Mouse (Mus musculus): Measurements from ENCODE around the gene Helz. TPM values are rescaled to one million over a fixed set of nuclear protein-coding genes. Genes with fewer than 3 reads are reported as not detected.
"Not testable (repeated sequence)": the region's sequence is repeated elsewhere in the genome, so short reads cannot be mapped to it uniquely, and the experiment has no call there.

The Helz gene
- total RNA-seq, 2 experiments from 2014 or later, result 26.7 to 31.8 TPM

DNA sequence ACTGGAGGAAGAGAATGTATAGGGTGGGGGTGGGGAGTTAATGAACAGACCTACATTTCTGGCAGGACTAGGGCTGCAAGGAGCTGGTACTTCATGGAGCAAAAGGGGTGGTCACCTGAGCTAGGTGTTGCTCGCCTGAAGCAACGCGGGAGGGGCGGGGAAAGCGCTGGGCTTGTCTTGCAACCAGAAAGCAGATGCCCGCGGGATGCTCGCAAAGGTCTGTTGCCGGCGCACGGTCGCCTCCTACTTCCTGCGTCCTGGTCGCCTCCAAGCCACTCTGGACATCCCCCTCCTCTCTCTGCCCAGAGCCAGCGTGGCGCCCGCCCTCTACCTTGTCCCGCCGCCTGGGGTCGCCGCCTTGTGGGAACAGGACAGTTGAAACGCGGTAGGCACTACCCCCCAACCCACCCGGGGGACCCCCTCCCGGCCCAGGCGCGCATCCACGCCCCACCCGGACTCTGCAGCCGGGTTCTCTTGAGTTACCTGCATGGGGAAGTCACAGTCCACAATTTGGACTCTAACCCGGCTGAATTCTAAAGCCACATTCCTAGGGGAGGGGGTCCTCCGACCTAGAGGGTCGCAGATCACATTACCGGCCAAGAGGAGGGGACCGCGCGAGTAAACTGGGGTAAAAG, 946 bp upstream of the Helz start:
- DNase-seq, result peak; percentile 24 to 30
- intact Hi-C loops (cut with DNase I), result loop anchor here (2.0 kb wide), 1 partner anchor 34 kb away; no protein-coding TSS in a partner anchor

GRCm38 (mm10) chr11:107548204-107548975, 660 bp downstream of the Helz start:
- intact Hi-C loops (cut with DNase I), result no loop called here
- peak; percentile 15 to 33 for DNase-seq

- intact Hi-C loops (cut with DNase I), result no loop called here
- DNase-seq, result no peak
Measured at GRCm38 (mm10) chr11:107559874-107560273, 12.1 kb downstream of the Helz start.

GRCm38 (mm10) chr11:107567431-107567830, 19.7 kb downstream of the Helz start:
- intact Hi-C loops (cut with DNase I), result no loop called here

DNA sequence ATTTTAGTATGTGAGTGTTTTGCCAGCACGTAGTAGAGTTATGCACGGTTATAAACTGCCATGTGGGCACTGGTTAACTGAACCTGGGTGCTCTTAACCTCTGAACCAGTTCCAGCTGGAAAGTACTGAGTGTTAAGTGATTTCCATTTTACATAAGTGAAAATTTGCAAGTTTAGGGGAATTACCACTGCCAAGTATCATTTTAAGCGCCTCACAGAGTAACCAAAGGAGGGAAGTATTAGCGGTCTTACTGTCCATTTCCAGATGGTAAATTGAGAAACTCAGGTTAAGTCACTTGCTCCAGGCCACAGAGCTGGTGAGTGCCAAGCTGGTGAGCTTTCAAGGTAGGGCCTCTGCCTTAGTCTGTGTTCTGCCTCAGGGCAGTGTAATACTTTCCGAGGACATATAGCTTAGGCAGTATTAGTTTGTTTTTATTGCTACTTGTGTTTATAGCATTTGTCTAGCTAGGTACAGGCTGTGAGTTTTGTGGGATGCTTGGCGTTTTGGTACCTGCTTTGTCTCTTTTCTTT, 20.8 kb downstream of the Helz start:
- DNase-seq, result no peak
- intact Hi-C loops (cut with DNase I), result no loop called here

More at GRCm38 (mm10) chr11:107567431-107567830, 19.7 kb downstream of the Helz start:
- DNase-seq, result no peak

GRCm38 (mm10) chr11:107570891-107571290, 23.2 kb downstream of the Helz start:
- DNase-seq; intact Hi-C loops (cut with DNase I): not testable (repeated sequence)

DNA sequence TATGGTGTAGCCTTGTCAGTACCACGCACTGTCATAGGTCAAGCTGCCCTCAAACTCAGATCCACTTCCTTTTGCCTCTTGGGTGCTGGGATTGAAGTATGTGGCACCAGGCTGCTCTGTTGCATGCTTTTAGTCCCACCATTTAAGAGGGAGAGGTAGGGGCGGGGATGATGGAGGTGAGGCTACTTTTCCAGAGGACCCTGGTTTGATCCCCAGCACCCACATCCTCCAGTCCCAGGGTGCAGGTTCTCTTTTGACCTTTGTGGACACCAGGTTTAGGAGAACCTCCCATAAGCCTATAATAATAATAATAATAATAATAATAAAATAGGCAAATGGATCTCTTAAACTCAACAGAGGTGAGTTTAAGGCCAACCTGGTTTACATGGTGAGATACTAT, 23.6 kb downstream of the Helz start:
- DNase-seq, result no peak
- intact Hi-C loops (cut with DNase I), result no loop called here

DNA sequence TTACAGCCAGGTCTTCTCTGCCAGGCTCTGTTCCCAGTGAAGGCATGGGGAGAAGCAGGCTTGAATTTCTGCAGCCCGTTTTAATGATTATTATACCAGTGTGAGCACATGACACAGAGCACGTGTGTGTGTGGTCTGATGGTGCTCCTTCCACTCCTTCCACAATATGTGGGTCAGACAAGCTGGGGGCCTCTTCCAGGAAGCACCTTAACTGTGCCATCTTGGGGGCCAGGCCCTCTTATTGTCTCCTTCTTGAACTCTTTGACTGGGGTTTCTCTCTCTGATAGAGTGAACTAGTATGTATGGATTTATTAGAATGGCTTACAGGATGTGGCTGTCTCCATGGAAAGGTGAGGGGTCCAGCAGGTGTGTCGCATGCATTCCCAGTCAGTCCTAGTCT, 24.8 kb downstream of the Helz start:
- intact Hi-C loops (cut with DNase I), result no loop called here
- DNase-seq, result no peak

- peak; percentile 21 to 41 for DNase-seq
Measured at GRCm38 (mm10) chr11:107573061-107573692, 25.4 kb downstream of the Helz start.

GRCm38 (mm10) chr11:107573847-107574246, 26.1 kb downstream of the Helz start:
- peak; percentile 75 to 82 for DNase-seq
- intact Hi-C loops (cut with DNase I), result no loop called here

More at GRCm38 (mm10) chr11:107573061-107573692, 25.4 kb downstream of the Helz start:
- intact Hi-C loops (cut with DNase I), result no loop called here

- intact Hi-C loops (cut with DNase I), result no loop called here
Measured at GRCm38 (mm10) chr11:107574811-107575705, 27.3 kb downstream of the Helz start.

DNA sequence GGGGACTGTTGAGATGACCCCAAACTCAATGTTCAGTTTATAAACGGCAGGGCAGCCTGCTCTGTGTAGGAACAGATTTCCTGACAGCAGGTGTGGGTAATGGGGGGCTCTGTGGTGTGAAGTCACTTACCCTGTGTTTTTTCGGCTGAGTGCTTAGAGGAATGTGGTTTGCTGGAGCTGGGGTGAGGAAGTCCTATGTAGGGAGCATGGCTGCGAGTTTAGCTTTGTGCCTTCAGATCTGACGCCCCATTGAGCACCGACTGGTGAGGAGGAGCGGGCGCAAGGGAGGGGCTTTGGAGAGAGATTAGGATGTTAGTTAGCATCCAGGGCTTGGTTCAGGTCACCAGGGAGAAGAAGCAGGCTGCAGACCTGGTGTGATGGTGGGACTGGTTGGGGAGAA, 28.5 kb downstream of the Helz start:
- intact Hi-C loops (cut with DNase I), result no loop called here
- no peak for DNase-seq

More at GRCm38 (mm10) chr11:107574811-107575705, 27.3 kb downstream of the Helz start:
- no peak for DNase-seq

DNA sequence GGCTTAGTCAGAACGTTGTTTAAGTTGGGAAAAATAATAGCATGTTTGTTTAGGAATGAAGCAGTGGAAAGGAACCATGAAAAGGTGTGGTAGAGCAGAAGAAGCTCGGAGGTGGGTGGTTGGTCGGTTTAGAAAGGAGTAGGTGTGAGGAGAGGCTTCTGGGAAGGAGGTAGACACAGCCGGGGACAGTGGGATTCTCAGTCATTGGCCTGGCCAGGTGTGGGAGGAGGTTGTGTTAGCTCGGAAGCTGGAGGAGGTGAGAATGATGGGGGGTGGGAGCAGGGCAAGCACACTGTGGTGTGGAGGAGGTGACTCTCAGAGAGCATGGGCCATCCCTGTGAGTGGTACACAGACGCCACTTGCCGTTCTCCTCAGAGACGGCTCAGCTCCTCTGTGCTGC, 29.7 kb downstream of the Helz start:
- intact Hi-C loops (cut with DNase I), result no loop called here
- DNase-seq, result no peak

GRCm38 (mm10) chr11:107578226-107578625, 30.5 kb downstream of the Helz start:
- intact Hi-C loops (cut with DNase I), result no loop called here
- no peak for DNase-seq

- intact Hi-C loops (cut with DNase I), result no loop called here
- no peak for DNase-seq
Measured at GRCm38 (mm10) chr11:107580786-107581185, 33.1 kb downstream of the Helz start.

DNA sequence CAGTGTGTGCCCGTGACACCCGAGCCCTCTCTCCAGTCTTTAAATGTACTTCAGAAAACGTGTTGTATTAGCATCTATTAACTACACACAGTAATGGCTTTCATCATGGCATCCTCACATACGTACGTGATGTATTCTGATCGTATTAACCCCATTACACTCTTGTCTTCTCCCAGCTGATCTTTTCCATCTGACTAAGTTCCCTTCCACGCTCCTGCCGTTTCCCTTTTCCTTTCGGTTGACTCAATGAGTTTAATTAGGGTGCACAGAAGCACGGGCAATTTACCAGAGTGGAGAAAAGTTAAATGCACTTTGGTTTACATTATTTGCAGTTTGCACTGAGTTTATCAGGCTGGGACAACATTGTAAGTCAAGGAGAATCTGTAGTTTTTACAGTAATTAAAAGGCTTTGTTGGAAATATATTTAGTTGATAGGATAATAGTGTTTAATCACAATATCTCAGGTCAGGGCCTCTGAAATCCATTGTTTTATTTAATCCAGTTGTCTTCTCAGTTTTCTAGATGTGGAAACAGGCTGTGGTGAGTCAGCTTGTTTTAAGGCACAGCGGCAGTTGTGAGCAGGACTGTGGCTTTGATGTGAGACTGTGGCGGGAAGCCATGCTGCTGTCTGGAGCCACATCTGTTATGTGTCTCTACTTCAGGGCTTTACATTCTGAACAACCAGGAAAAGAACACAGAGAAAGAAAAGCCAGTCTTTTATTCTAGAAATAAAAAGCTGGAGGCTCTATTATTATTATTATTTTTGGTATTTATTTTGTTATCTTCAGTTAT, 37.1 kb downstream of the Helz start:
- intact Hi-C loops (cut with DNase I), result no loop called here
- peak; percentile 28 to 40 for DNase-seq

DNA sequence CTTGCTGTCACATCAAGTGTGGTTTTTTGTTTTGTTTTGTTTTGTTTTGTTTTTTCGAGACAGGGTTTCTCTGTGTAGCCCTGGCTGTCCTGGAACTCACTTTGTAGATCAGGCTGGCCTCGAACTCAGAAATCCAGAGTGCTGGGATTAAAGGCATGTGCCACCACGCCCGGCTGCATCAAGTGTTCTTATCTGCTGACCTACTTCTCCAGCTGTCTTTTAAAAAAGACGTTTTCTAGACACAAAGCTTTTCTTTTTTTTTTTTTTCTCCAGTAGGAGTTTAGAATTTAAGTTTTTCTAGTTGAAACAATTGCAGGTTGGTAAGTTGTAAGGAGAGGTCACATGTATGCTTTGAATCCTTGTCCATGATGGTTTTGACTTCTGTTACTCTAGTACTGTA, 38.4 kb downstream of the Helz start:
- intact Hi-C loops (cut with DNase I), result not testable (repeated sequence)

GRCm38 (mm10) chr11:107587141-107587540, 39.4 kb downstream of the Helz start:
- intact Hi-C loops (cut with DNase I), result no loop called here
- no peak for DNase-seq

More for the DNA sequence above, 38.4 kb downstream of the Helz start:
- not testable (repeated sequence) for DNase-seq

DNA sequence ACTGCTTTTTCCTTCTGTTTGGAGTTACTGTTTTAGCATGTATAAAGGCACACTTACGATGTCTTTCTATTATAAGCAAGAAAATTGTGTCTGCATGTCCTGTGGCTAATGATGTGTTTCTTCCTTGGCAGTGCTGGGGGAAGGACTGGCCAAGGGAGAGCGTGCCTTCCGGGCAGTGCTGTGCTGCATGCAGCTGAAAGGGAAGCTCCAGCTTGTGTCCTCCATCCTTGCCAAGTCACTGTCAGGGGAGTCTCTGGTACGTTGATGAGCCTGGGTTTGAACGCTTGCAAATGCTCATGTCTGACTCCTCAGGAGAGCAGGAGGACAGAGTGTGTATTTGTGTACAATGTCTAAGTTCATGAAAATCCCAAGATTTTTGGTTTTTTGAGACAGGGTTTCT, 44.8 kb downstream of the Helz start:
- DNase-seq, result no peak
- intact Hi-C loops (cut with DNase I), result no loop called here

Measured in heart, postnatal 10 days (tissue).